Mouse (Mus musculus): ENCODE results near the gene Mlf1. TPM values are rescaled to one million over a fixed set of nuclear protein-coding genes. Genes with fewer than 3 reads are reported as not detected.
A peak's percentile ranks its signal among the peaks of the same experiment; 100 is the strongest.

Gene Mlf1
- polyA plus RNA-seq (2015; fragmentation: Nextera tagmentation; extraction: Ambion mirVana) = 5.1 and 5.7 TPM in 2 replicates

GRCm38 (mm10) chr3:67373872-67374271, at the start of gene Mlf1:
Gene Mlf1 (plus strand): TSS chr3:67374097.
- H3K27ac ChIP-seq (replicated peaks) = no peak within 1 kb of the TSS
- no peaks in the 10 kb centered on the region for H3K4me1 ChIP-seq (replicated peaks; ENCODE audit: control insufficient read depth, insufficient read depth)
- no peak for TF ChIP-seq EP300 (optimal IDR thresholded peaks at IDR 0.05)
- peak within 1 kb of the TSS; percentile 67 for H3K4me2 ChIP-seq (replicated peaks; ENCODE audit: low read depth)
- DNase-seq (ENCODE audit: low spot score) = peak; percentile 87
- peak within 1 kb of the TSS; percentile 38 for H3K4me3 ChIP-seq (ENCODE audit: low read depth, low read length)
- under 1% methylated on average over 31 of the region's 35 CpGs for WGBS
- no peaks in the 10 kb centered on the region for H3K27me3 ChIP-seq (ENCODE audit: control insufficient read depth, insufficient read depth, low read length)
- peak; percentile 97 for ATAC-seq (ENCODE audit: low FRiP score, low TSS enrichment)
- H3K9ac ChIP-seq (ENCODE audit: low read length) = no peak within 1 kb of the TSS; the same call in 1 of the 2 replicates
- no peaks in the 10 kb centered on the region for H3K36me3 ChIP-seq (ENCODE audit: control insufficient read depth, insufficient read depth, low read length)
- H3K9me3 ChIP-seq (ENCODE audit: control insufficient read depth, low read length) = no peaks in the 10 kb centered on the region

GRCm38 (mm10) chr3:67339558-67339957, 34.3 kb upstream of the Mlf1 start:
- Histone ChIP-seq H3K9ac (ENCODE audit: low read length) (no peak overlapping the region), H3K9me3 (ENCODE audit: control insufficient read depth, low read length) (no peaks in the 10 kb centered on the region), H3K36me3 (ENCODE audit: control insufficient read depth, insufficient read depth, low read length) (no peaks in the 10 kb centered on the region), H3K4me1 (replicated peaks; ENCODE audit: control insufficient read depth, insufficient read depth) (no peaks in the 10 kb centered on the region), H3K27ac (replicated peaks) (no peak overlapping the region), H3K4me2 (replicated peaks; ENCODE audit: low read depth) (no peak overlapping the region), H3K27me3 (ENCODE audit: control insufficient read depth, insufficient read depth, low read length) (no peaks in the 10 kb centered on the region), H3K4me3 (ENCODE audit: low read depth, low read length) (no peak overlapping the region)
- DNase-seq (ENCODE audit: low spot score) (no peak), ATAC-seq (ENCODE audit: low FRiP score, low TSS enrichment) (no peak)
- TF ChIP-seq EP300 (optimal IDR thresholded peaks at IDR 0.05) (no peak), CTCF (IDR thresholded peaks at IDR 0.05; ENCODE audit: low read depth) (no peak)
- 36% methylated on average over 3 of the region's 3 CpGs for WGBS

- no peak for DNase-seq (ENCODE audit: low spot score)
- Histone ChIP-seq H3K27ac (replicated peaks) (no peak overlapping the region), H3K9me3 (ENCODE audit: control insufficient read depth, low read length) (no peaks in the 10 kb centered on the region), H3K9ac (ENCODE audit: low read length) (no peak overlapping the region), H3K4me2 (replicated peaks; ENCODE audit: low read depth) (no peak overlapping the region), H3K4me3 (ENCODE audit: low read depth, low read length) (no peak overlapping the region), H3K36me3 (ENCODE audit: control insufficient read depth, insufficient read depth, low read length) (no peaks in the 10 kb centered on the region), H3K27me3 (ENCODE audit: control insufficient read depth, insufficient read depth, low read length) (no peaks in the 10 kb centered on the region), H3K4me1 (replicated peaks; ENCODE audit: control insufficient read depth, insufficient read depth) (no peaks in the 10 kb centered on the region)
- 74% methylated on average over 7 of the region's 7 CpGs for WGBS
- TF ChIP-seq EP300 (optimal IDR thresholded peaks at IDR 0.05) = no peak
- TF ChIP-seq CTCF (IDR thresholded peaks at IDR 0.05; ENCODE audit: low read depth) = no peak
- ATAC-seq (ENCODE audit: low FRiP score, low TSS enrichment) = no peak
Observed at GRCm38 (mm10) chr3:67340921-67341320, 33.0 kb upstream of the Mlf1 start.

GRCm38 (mm10) chr3:67343004-67343662, 30.8 kb upstream of the Mlf1 start:
- DNase-seq (ENCODE audit: low spot score) (no peak), ATAC-seq (ENCODE audit: low FRiP score, low TSS enrichment) (no peak)
- no peak overlapping the region for H3K9ac ChIP-seq (ENCODE audit: low read length)
- H3K4me3 ChIP-seq (ENCODE audit: low read depth, low read length) = no peak overlapping the region
- no peak overlapping the region for H3K27ac ChIP-seq (replicated peaks)
- H3K9me3 ChIP-seq (ENCODE audit: control insufficient read depth, low read length) = no peaks in the 10 kb centered on the region
- TF ChIP-seq CTCF (IDR thresholded peaks at IDR 0.05; ENCODE audit: low read depth) (peak; percentile 68), EP300 (optimal IDR thresholded peaks at IDR 0.05) (no peak)
- H3K4me1 ChIP-seq (replicated peaks; ENCODE audit: control insufficient read depth, insufficient read depth) = no peaks in the 10 kb centered on the region
- WGBS = 61% methylated on average over 5 of the region's 5 CpGs
- no peaks in the 10 kb centered on the region for H3K27me3 ChIP-seq (ENCODE audit: control insufficient read depth, insufficient read depth, low read length)
- H3K36me3 ChIP-seq (ENCODE audit: control insufficient read depth, insufficient read depth, low read length) = no peaks in the 10 kb centered on the region
- no peak overlapping the region for H3K4me2 ChIP-seq (replicated peaks; ENCODE audit: low read depth)

GRCm38 (mm10) chr3:67344599-67344998, 29.3 kb upstream of the Mlf1 start:
- no peaks in the 10 kb centered on the region for H3K9me3 ChIP-seq (ENCODE audit: control insufficient read depth, low read length)
- H3K4me1 ChIP-seq (replicated peaks; ENCODE audit: control insufficient read depth, insufficient read depth) = no peaks in the 10 kb centered on the region
- DNase-seq (ENCODE audit: low spot score) (peak; percentile 36), ATAC-seq (ENCODE audit: low FRiP score, low TSS enrichment) (no peak)
- no peak for TF ChIP-seq EP300 (optimal IDR thresholded peaks at IDR 0.05)
- peak; percentile 86 for TF ChIP-seq CTCF (IDR thresholded peaks at IDR 0.05; ENCODE audit: low read depth)
- no peak overlapping the region for H3K27ac ChIP-seq (replicated peaks)
- no peak overlapping the region for H3K4me3 ChIP-seq (ENCODE audit: low read depth, low read length)
- no peaks in the 10 kb centered on the region for H3K27me3 ChIP-seq (ENCODE audit: control insufficient read depth, insufficient read depth, low read length)
- no peak overlapping the region for H3K9ac ChIP-seq (ENCODE audit: low read length)
- H3K36me3 ChIP-seq (ENCODE audit: control insufficient read depth, insufficient read depth, low read length) = no peaks in the 10 kb centered on the region
- 7% methylated on average over 2 of the region's 2 CpGs for WGBS
- no peak overlapping the region for H3K4me2 ChIP-seq (replicated peaks; ENCODE audit: low read depth)

GRCm38 (mm10) chr3:67346674-67347073, 27.2 kb upstream of the Mlf1 start:
- Histone ChIP-seq H3K4me2 (replicated peaks; ENCODE audit: low read depth) (no peak overlapping the region), H3K9me3 (ENCODE audit: control insufficient read depth, low read length) (no peaks in the 10 kb centered on the region), H3K27me3 (ENCODE audit: control insufficient read depth, insufficient read depth, low read length) (no peaks in the 10 kb centered on the region), H3K4me1 (replicated peaks; ENCODE audit: control insufficient read depth, insufficient read depth) (no peaks in the 10 kb centered on the region), H3K9ac (ENCODE audit: low read length) (no peak overlapping the region), H3K36me3 (ENCODE audit: control insufficient read depth, insufficient read depth, low read length) (no peaks in the 10 kb centered on the region), H3K4me3 (ENCODE audit: low read depth, low read length) (no peak overlapping the region), H3K27ac (replicated peaks) (no peak overlapping the region)
- no peak for ATAC-seq (ENCODE audit: low FRiP score, low TSS enrichment)
- TF ChIP-seq EP300 (optimal IDR thresholded peaks at IDR 0.05) (no peak), CTCF (IDR thresholded peaks at IDR 0.05; ENCODE audit: low read depth) (no peak)
- no peak for DNase-seq (ENCODE audit: low spot score)
- 70% methylated on average over 2 of the region's 2 CpGs for WGBS

All from stomach, postnatal 0 days (tissue).